Mouse (Mus musculus): ENCODE measurements around the gene Gmppa. TPM values are rescaled to one million over a fixed set of nuclear protein-coding genes. Genes with fewer than 3 reads are reported as not detected.

Gmppa gene
- polyA plus RNA-seq, 1 experiment, result not detected

DNA sequence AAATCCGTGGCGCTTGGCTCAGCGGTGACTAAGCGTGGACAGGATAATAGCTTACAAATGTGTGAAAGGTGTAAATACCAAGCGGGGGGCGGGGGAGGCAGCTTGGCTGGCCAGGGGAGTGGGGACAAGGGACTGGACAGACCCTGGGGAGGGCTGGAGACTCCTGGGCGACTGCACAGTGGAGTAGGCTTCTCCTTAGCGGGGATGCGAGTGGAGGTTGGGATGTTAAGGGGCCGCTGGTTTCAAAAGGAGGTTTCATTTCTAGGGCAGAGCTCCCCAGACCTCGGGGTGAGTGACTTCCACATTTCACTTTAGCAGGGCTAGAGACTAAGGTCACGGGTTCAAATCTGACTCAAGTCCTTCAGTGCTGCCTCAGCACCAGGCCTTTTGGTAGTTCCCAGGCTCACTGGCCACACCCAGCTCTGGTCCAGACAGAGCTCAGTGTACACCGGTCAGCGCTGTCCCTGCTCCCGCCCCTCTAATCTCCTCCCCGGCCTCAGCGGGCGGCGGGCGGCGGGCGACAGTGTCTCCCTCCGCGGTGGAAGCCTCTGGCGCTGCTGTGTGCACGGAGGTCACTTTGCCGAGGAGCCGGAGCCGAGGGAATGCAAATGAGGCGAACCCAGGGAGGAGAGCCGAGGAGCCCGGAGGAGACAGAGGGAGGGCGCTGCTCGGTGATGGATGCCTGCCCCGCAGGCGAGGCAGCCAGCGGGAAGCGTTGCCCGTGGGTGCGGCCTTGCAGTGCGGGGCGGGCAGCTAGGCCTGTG, 22.5 kb downstream of the Gmppa start:
- 10% methylated on average over 42 of the region's 42 CpGs for WGBS
- Histone ChIP-seq H3K27ac (ENCODE audit: insufficient read depth, low read depth, low read length) (peak overlapping the region; percentile 33; the same call in 1 of the 2 replicates), H3K4me1 (ENCODE audit: control insufficient read depth, insufficient read depth, low read length) (peaks cover 54% of the 10 kb centered on the region), H3K4me3 (ENCODE audit: insufficient read depth, low read depth, low read length) (peak overlapping the region; percentile 20)
- TF ChIP-seq POLR2A (IDR thresholded peaks at IDR 0.05; ENCODE audit: insufficient read depth, low read depth, low read length), result no peak
- TF ChIP-seq CTCF (IDR thresholded peaks at IDR 0.05; ENCODE audit: insufficient read depth, low read depth, low read length), result no peak

DNA sequence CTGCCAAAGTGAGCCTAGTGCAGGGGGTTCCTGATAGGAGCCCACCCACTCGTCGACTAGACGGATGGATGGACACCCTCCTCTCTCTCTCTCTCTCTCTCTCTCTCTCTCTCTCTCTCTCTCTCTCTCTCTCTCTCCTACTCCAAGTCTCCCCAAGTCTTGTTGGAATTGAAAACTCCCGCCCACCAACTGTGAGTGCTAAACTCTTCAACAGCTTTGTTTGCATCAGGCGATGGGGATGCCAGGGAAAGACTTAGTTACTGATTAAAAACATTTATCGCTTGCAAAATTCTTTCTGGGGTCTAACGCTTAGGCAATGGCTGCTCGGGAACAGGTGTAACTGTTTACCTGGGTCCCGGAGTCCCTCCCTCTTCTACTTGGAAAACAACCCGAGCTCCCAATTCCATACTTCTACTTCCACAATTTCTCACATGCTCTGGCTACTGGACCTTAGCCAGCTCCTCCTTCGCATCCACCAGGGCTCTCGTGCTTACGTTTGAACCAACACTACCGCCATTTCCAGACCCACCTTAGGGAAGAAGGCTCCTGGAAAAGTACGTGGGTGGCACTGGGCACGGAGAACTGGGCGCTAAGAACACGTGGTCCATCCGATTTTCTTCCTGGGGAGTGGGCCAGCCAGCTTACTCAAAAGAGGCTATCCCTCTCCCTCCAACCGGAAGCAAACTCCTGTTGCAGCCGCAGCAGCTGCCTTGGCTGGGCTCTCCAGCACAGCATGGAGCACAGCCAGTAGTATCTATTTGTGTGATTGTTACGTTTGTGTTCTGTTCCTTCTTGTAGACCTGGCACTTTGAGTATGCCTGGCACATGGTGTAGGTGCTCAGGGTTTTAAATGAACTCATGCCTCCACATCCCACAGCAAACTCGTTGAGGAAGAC, 23.3 kb downstream of the Gmppa start:
- peaks cover 48% of the 10 kb centered on the region for H3K4me1 ChIP-seq (ENCODE audit: control insufficient read depth, insufficient read depth, low read length)
- 13% methylated on average over 23 of the region's 23 CpGs for WGBS
- H3K27ac ChIP-seq (ENCODE audit: insufficient read depth, low read depth, low read length), result no peak overlapping the region
- peak overlapping the region; percentile 20 for H3K4me3 ChIP-seq (ENCODE audit: insufficient read depth, low read depth, low read length)
- no peak for TF ChIP-seq CTCF (IDR thresholded peaks at IDR 0.05; ENCODE audit: insufficient read depth, low read depth, low read length)
- no peak for TF ChIP-seq POLR2A (IDR thresholded peaks at IDR 0.05; ENCODE audit: insufficient read depth, low read depth, low read length)

DNA sequence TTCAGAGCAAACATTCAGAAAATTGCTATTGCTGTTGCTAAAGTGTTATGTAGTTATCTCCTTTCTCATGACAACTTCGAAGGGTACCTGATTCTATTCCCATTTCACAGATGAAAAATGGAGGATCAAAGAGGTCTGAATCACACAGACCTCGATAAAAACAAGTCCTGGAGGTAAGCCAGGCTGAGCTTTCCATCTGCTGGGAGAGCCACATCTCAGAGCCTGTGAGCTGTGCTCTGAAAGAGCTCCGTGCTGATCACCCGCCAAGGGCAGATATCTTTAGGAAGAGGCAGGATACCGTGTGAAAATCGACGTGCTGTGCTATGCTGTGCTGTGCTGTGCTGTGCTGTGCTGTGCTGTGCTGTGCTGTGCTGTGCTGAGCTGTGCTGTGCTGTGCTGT, 24.6 kb downstream of the Gmppa start:
- no peak overlapping the region for H3K27ac ChIP-seq (ENCODE audit: insufficient read depth, low read depth, low read length)
- TF ChIP-seq POLR2A (IDR thresholded peaks at IDR 0.05; ENCODE audit: insufficient read depth, low read depth, low read length) (no peak), CTCF (IDR thresholded peaks at IDR 0.05; ENCODE audit: insufficient read depth, low read depth, low read length) (no peak)
- WGBS, result 48% methylated on average over 7 of the region's 7 CpGs
- H3K4me3 ChIP-seq (ENCODE audit: insufficient read depth, low read depth, low read length), result no peak overlapping the region
- peaks cover 39% of the 10 kb centered on the region for H3K4me1 ChIP-seq (ENCODE audit: control insufficient read depth, insufficient read depth, low read length)

DNA sequence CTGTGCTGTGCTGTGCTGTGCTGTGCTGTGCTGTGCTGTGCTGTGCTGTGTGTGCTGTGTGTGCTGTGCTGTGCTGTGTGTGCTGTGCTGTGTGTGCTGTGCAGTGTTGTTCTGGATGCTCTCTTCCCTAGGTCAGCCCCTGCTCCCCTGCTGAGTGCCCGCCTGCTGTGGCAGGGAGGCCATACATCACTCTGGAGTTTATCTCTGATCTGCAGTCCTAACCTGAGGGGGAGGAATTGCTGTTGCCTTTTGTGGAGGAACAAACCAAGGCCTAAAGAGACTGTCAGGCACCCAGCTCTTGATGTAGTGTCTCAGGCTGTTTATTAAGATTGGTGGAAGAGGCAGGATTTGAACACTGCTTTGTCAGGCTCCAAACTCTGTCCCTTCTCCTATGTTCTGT, 26.9 kb downstream of the Gmppa start:
- no peak for TF ChIP-seq POLR2A (IDR thresholded peaks at IDR 0.05; ENCODE audit: insufficient read depth, low read depth, low read length)
- no peak for TF ChIP-seq CTCF (IDR thresholded peaks at IDR 0.05; ENCODE audit: insufficient read depth, low read depth, low read length)
- WGBS, result 91% methylated on average over 1 of the region's 1 CpGs
- H3K27ac ChIP-seq (ENCODE audit: insufficient read depth, low read depth, low read length), result no peak overlapping the region
- peaks cover 22% of the 10 kb centered on the region for H3K4me1 ChIP-seq (ENCODE audit: control insufficient read depth, insufficient read depth, low read length)
- H3K4me3 ChIP-seq (ENCODE audit: insufficient read depth, low read depth, low read length), result no peak overlapping the region

DNA sequence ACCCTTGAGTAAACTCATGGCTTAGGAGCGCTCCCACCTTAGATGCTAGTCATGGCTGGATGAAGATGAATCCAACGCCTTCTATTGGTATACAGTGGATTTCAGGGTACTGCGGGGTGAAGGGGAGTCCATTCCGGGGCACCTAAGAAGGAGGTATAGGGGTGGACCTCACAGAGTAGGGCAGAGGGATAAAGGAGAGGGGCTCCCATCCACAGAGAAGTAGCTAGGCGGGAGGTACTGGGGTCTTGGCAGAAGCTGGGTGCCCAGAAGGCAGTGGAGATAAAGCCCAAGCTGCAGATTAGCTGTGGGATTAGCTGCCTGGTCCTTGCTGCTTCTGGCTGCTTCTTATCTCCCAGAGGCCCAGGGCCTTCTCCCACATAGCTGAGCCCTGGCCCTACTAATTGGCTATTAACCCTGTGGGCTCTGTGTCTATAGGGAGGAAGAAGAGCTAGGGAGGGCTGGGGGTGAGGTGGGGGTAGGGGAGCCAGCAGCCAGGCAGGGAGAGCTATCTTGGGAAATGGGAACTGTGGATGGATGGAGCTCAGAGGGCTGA, 28.0 kb downstream of the Gmppa start:
- 91% methylated on average over 5 of the region's 5 CpGs for WGBS
- TF ChIP-seq CTCF (IDR thresholded peaks at IDR 0.05; ENCODE audit: insufficient read depth, low read depth, low read length) (no peak), POLR2A (IDR thresholded peaks at IDR 0.05; ENCODE audit: insufficient read depth, low read depth, low read length) (no peak)

DNA sequence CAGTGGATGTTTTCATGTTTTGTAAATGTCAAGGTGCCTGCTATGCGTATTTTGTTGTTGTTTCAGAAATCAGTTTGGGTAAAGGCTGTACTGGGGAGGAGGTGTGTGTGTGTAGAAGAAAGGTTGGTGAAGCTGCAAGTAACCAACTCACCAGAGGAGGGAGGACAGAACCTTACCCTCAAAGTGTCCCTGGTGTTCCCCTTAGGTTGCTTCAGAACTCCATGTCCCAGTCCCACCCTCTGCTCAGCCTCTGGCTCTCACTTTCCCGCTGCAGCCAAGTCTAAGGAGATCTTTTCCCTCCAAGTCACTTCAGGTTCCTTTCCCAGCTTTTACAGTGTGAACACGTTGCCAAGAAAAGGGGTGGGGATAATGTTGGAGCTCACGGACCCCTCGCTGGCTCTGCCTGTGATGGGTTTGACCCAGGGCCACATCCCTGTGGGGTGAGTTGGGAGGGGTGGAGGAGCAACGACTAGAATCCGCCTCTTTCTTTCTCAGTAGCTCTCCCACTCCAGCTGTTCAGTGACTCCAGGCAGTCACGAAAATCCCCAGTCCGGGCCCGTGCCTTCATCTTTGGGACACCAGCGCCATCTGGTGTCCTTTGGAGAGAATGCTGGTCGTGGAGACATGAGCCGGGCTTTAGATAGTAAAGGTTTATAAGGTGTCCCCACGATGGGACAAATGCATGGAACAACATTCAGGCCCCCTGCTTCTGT, 31.6 kb downstream of the Gmppa start:
- Histone ChIP-seq H3K27ac (ENCODE audit: insufficient read depth, low read depth, low read length) (no peak overlapping the region), H3K4me3 (ENCODE audit: insufficient read depth, low read depth, low read length) (no peak overlapping the region), H3K4me1 (ENCODE audit: control insufficient read depth, insufficient read depth, low read length) (peaks cover 7% of the 10 kb centered on the region)
- peak; percentile 97 for TF ChIP-seq CTCF (IDR thresholded peaks at IDR 0.05; ENCODE audit: insufficient read depth, low read depth, low read length)
- TF ChIP-seq POLR2A (IDR thresholded peaks at IDR 0.05; ENCODE audit: insufficient read depth, low read depth, low read length), result no peak
- WGBS, result 8% methylated on average over 14 of the region's 14 CpGs

More for the DNA sequence above, 28.0 kb downstream of the Gmppa start:
- Histone ChIP-seq H3K4me1 (ENCODE audit: control insufficient read depth, insufficient read depth, low read length) (peaks cover 14% of the 10 kb centered on the region), H3K4me3 (ENCODE audit: insufficient read depth, low read depth, low read length) (no peak overlapping the region), H3K27ac (ENCODE audit: insufficient read depth, low read depth, low read length) (no peak overlapping the region)

DNA sequence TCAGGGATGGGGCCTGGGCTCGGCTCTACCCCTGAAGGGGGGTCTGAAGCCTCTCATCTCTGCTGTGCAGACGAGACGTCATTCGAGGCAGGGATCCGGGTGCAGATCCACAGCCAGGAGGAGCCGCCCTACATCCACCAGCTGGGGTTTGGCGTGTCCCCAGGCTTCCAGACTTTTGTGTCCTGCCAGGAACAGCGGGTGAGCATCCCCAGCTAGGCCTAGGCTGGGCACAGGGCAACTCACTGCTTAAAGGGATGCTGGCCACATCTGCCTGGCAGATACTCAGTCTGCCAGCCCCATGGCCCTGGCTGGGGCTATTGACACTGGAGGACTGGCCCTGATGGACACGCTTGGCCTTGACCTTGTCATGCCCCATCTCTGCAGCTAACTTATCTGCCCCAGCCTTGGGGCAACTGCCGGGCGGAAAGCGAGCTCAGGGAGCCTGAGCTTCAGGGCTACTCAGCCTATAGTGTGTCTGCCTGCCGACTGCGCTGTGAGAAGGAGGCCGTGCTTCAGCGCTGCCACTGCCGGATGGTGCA, 33.6 kb downstream of the Gmppa start:
- peaks cover 10% of the 10 kb centered on the region for H3K4me1 ChIP-seq (ENCODE audit: control insufficient read depth, insufficient read depth, low read length)
- H3K27ac ChIP-seq (ENCODE audit: insufficient read depth, low read depth, low read length), result no peak overlapping the region
- H3K4me3 ChIP-seq (ENCODE audit: insufficient read depth, low read depth, low read length), result no peak overlapping the region
- 81% methylated on average over 17 of the region's 17 CpGs for WGBS
- no peak for TF ChIP-seq CTCF (IDR thresholded peaks at IDR 0.05; ENCODE audit: insufficient read depth, low read depth, low read length)
- TF ChIP-seq POLR2A (IDR thresholded peaks at IDR 0.05; ENCODE audit: insufficient read depth, low read depth, low read length), result no peak

DNA sequence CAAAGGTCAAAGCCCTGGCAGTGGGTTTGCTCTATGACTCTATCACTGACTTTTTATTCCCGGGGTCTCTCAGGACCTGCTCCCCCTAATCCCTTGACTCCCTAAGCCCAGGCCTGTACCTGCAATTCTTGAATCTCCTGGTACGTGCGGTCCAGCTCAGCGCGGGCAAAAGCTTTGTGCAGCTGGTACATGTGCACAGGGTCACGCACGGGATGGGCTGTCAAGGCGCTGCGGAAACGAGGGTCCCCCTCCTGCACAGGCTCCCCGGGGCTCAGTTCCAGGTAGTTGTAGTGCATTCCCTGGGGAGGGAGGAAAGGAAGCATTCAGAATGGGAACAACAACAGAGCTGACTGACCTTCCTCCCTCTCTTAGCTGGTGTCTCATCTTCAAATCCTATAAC, 40.7 kb downstream of the Gmppa start:
- Histone ChIP-seq H3K27ac (ENCODE audit: insufficient read depth, low read depth, low read length) (no peak overlapping the region), H3K4me1 (ENCODE audit: control insufficient read depth, insufficient read depth, low read length) (peaks cover 26% of the 10 kb centered on the region), H3K4me3 (ENCODE audit: insufficient read depth, low read depth, low read length) (no peak overlapping the region)
- no peak for TF ChIP-seq POLR2A (IDR thresholded peaks at IDR 0.05; ENCODE audit: insufficient read depth, low read depth, low read length)
- TF ChIP-seq CTCF (IDR thresholded peaks at IDR 0.05; ENCODE audit: insufficient read depth, low read depth, low read length), result no peak
- 94% methylated on average over 11 of the region's 11 CpGs for WGBS
